Mouse (Mus musculus): Measurements from ENCODE around the gene Mrgpre. TPM values are rescaled to one million over a fixed set of nuclear protein-coding genes. Genes with fewer than 3 reads are reported as not detected.

Mrgpre gene
- total RNA-seq (2021) = 1 to 10 TPM; 1.3 to 1.6 TPM
- long read RNA-seq, experiment 1, partial matches to known transcripts = 0 of 1 reads
- long read RNA-seq, experiment 1, other reads (novel, unspliced or antisense) = 1 of 1 reads
- long read RNA-seq, experiment 2 = 0 reads

DNA sequence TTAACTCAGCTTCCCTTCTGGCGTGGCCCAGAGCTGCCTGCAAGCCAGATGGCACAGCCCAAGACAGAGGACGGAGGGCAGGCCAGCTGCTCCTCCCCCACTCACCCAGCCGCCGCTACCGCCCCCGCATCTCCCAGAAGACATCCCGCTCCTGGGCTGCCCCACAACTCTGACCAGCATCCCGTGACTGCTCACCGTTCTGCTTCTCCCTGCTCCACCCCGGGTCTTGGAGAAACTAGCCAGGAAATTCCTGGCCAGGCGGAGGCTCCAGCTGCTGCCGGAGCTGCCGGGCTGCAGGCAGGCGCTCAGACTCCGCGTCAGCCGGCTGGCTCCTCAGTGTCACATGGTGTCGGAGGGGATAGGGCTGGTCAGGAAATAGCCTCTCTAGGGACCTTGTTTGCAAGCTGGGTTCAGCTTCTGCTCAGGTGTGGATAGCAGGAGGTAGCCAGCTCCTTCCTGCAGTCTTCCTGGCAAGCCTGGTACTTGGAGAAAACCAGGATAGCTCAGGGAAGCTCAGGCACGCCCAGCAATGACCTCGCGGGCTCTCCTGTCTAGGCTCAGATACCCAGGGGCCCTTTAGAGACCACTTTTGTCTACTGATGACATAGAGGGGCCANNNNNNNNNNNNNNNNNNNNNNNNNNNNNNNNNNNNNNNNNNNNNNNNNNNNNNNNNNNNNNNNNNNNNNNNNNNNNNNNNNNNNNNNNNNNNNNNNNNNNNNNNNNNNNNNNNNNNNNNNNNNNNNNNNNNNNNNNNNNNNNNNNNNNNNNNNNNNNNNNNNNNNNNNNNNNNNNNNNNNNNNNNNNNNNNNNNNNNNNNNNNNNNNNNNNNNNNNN lies at the start of gene Mrgpre:
Gene Mrgpre, minus strand, starts transcription at position 505 of the 834 bp plus-strand sequence.
- DNase-seq = peak; percentile 77 to 80

DNA sequence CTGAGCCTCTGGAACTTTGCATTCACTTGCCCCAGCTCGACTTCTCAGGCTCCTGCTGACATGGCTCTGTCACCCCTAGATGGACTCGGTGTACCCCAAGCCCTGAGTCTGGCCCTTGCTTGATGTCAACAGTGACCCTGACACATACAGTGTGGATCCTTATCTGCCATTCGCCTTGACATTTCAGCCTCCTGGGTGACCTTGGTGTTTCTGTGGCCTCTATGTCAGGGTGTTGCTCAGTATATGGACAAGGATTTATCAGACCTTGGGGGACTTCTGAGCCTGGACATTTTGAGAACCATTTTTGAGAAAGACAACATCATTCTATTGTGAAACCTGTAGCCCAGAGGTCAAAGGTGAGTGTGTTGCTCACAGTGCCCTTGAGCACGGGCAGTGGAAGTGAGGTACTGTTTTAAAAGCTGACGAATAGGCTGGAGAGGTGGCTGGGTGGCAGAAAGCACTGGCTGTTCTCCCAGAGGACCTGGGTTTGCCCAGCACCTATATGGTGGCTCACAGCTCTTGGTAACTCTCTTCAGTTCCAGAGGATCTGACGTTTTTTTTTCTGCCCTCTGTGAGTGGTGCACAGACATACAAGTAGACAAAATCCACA lies 49.4 kb upstream of the Mrgpre start:
- peak; percentile 70 to 81 for DNase-seq

DNA sequence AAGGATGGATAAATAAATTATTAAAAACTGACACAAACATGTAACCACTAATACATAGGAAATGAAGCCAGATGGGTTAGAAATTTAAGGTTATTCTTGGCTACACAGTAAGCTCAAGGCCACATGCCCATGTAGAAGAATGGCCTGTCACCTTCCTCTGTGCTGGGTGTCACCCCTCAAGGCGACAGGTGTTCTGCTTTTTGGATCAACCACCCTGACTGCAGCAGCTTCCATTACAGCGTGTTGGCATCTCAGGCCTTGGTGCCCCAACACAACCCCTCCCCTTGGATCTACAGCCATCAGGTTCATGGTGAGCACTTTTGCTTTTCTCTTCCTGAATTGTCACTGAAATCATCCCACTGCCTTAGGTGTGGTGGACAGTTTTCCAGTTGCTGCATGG lies 48.3 kb upstream of the Mrgpre start:
- DNase-seq = no peak

DNA sequence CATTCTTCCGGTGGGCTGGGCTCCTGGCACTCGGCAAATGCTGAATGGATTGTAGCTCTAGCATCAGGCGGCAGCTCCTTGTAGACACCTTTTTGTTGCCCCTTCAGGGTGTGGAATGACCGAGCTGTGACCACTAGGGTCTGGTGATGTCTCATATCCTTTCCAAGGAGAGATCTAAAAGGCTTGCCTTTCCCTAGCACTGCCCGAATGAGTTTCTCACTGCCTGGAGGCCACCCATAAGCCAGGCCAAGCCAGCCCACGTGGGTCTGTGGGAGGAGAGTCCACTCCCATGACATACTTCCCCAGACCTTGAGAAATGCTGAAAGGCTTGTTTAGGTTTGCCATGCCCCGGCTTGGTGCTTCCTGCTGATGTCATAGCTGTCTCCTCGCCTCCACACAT lies 47.9 kb upstream of the Mrgpre start:
- DNase-seq = peak; percentile 84 to 89

DNA sequence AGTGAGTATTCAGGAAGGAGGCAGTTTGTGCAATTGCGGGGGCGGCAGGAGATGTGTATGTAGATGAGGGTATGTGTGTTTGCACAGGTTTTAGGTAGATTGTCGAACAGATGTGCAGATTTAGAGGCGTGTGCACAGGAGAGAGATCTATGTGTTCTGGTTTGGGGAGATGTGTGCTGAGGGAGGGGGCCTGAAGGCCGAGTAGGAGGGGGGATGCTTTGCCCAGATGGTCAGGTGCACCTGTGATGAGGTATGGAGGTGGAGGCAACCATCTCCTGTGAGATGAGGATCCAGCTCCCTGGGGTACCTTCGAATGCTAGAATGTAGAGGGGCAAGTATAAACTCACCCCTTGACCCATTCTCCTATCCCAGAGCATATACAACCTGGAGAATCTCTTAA lies 46.1 kb upstream of the Mrgpre start:
- no peak for DNase-seq

DNA sequence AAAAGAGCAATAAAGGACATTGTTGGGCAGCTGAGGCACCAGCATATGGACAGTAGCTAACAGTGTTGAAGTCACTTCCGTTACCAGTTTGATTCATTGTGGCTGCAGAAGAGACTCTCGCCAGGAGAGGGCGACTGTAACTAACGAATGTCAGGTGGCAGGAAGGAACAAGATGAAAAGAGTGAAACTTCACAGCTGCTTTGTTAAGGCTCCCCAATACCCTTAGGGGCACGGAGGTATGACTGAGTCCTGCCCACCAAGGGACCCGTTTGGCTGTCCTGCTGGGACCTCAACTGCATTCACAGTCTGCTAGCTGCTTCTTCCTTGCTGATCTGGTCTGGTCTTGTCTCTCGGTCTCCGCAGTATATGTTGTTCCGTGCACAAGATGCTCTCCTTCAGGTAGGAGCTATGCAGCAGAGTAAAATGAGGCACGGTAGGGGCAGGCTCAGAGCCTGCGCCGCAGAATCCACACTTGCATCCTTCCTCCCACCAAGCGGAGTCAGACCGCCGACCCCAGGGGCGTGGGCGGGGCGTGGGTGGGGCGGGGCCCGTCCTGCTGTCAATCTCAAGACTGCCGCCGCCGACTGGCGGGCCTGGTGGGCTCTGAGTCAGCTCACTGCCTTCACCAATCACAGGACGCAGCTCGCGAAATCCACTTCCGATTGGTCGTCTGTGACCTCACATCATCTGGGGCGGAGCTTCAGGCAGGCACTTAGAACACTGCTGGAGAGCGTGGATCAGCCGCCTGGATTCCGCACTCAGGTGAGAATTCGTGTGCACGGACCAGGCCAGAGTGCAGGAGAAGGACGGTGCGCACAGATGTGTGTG lies 45.4 kb upstream of the Mrgpre start:
- DNase-seq = peak; percentile 95 to 96

DNA sequence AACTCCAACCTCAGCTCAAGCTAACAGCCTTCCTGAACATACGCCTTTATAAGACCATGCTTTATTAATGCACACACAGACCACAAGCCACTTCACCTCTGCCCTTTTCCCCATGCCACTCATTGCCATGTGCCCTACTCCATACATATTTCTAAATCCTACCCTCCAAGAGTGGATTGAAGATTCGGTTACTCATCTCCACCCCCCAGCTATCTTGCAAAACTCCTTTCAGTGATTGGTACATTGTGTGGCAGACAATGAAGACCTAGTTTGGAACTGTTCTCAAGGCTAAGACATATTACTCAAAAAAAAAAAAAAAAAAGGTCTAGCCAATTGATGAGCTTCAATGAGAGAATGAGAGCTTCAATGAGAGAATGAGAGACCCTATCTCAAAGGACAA lies 42.7 kb upstream of the Mrgpre start:
- no peak for DNase-seq

DNA sequence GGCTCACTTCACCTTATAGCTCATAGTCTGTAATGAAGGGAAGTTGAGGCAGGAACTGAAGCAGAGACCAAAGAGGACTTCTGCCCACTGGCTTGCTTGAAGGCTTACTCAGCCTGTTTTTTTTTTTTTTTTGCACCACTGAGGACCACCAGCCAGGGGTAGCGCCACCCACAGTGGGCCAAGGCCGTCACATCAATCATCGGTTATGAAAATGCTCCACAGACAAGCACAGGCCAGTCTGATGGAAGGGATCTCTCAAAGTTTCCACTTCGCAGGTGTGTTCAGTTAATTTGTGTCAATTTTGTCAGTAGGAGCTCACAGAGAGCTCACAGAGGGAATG lies 38.9 kb upstream of the Mrgpre start:
- peak in 1 of 2 experiments; percentile 33 for DNase-seq

DNA sequence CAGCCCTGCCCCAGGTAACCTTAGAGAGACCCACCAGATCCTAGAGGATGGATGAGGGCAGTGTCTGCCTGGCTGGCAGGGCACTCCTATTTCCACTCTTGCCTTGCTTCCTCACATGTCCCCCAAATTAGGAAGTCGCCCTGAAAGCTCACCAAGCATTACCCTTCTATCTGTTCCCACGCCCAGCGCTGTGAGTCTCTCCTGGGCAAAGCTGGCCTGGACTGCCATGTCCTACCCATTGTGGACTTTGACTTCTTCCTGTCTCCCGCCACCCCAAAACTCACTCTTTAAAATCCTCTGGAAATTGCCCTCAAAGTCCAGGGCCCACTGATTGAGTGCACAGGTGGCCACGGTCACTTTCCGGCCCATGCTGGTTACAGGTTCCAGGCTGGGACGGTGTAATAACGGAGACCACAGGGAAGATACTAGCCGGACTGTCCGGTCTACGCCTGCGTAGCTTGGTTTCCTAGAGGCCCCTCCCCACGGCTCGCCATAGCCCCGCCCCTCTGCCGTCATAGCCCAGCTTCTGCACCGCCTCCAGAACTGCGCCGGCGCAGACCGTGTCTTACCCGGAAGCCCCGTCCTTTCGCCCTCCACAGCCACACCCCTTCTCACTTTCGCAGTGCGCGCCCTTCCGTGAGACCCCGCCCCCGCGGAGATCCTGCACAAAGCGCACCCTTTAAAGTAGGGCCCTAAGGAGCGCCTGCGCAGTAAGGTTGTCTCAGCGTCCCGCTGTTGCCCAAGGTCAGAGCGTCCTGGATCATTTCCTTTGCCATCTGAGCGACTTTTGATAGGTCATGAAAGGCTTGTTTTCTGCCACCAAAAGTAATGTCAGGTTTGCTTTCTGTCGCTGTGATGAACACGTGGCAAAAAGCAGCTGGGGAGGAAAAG lies 38.3 kb upstream of the Mrgpre start, which contains the start of the genes Nadsyn1 and Dhcr7:
Gene Nadsyn1, minus strand, starts transcription at position 475 of the 891 bp plus-strand sequence.
Gene Dhcr7, plus strand, starts transcription at position 771 of the 891 bp plus-strand sequence.
- DNase-seq = peak; percentile 100

DNA sequence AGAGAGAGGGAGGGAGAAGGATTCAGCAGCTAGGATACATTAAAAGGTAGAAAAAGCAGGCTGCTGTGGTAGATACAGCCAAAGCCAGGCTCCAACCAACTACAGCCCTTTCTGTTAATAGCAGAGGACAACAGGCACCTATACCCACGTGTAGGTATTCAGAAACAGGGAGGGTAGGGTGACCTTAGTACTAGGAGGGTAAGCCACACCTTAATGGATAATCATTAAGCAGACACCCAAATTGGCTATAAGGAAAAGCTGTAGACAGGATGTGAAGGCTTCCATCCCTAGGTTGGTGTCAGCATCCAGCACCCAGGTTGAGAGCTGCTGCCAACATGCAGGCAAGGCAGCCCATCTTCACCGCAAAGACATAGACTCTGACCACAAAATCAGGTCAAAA lies 36.9 kb upstream of the Mrgpre start:
- DNase-seq = no peak

DNA sequence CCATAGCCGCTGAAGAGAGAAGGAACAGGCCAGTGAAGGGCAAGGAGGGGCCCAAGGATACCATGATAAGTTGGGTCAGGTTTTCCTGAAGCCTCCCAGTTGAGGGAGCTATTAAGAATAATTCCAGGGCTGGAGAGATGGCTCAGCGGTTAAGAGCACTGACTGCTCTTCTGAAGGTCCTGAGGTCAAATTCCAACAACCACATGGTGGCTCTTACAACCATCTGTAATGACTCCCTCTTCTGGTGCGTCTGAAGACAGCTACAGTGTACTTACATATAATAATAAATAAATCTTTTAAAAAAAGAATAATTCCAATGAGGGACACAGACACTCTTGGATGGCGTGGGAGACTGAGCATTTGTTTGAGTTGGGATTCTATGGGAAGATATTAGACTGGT lies 34.9 kb upstream of the Mrgpre start:
- DNase-seq = no peak

DNA sequence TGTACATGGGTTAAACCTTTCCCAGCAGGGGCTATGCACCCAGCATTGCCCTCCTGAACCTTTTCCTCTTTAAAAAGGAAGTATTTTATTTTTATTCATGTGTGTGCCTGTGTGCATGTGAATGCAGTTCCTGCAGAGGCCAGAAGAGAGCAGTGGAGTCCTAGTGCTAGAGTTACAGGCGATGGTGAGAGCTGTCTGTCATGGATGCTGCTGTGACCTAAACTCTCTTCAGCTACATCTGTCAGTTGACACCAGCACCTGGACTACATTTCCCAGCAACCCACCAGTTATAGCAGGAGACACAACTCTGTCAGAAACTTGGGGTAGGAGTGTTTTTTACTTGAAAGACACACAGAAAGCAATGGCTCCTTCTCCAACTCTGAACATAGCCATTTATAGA lies 24.6 kb upstream of the Mrgpre start:
- DNase-seq = peak; percentile 38 to 45

DNA sequence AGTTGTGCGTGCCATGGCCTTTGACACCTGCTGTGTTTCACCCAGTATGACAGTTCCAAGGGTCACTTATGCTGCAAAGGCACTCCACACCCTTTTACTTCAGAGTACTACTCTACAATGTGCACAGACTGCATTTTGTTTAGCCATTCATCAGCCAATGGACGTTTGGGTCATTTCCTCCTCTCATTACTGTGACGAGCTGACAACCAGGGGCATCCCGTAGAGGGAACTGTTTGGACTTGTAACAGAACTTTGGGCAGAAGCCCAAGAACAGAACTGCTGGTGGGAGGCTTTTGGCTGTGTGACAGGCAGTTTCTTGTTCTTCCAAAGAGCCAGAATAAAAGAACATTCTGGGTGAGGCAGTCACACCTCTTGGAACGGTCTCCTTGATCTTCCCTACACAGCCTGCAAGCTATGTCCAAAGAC lies 20.9 kb upstream of the Mrgpre start:
- DNase-seq = no peak

DNA sequence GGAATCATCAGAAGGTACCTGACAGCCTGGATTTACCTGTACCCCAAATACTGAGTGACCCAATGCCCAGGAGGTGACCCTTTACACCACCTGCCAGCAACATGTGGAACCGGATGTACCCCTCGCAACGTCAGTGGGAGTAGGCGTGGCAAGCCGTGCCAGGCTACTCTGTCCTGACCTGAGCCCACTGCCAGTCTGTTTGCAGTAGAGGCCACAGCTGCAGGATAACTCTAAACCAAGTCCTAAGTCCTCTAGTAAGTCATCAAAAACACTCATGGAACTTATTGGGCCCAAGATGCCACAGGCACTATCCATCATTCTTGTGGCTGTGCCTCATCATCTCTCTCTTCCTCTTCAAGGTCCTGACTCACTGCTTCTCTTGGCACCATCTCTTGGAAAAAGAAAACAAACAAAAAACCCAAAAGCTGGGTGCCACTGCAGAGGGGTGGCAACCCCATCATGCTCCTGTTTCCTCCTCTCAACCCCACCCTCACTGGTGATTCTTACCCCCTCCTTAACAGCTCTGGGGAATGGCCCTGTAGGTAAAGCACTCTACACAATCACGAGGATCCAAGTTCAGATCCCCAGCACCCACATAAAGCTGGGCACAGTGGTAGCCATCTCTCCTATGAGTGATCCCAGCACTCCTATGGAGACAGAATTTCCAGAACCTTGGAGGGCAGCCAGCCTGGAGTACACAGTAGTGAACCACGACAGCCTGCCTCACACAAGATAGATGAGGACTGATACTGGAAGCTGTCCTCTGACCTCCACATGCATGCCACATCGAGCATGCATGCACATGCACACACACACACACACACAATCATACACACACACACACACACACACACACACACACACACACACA lies 17.1 kb upstream of the Mrgpre start:
- peak in 1 of 2 experiments; percentile 55 for DNase-seq

DNA sequence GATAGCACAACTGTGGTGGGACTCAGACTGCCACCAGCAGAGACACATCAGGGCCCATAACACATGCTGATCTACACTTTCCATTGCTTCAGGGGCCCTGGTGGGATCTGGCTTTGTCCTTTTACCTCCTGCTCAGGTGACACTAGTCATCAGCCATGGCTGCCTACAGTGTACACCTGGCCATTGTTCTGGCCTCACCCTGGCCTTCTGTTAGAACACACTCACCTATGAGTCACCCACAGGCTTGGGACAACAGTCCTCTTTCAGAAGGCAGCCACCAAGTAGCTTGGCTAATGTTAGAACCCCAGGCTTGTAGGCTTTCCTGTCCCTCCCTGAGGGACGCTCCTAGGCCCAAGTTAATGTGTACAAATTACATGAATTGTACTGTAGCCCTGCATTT lies 16.5 kb upstream of the Mrgpre start:
- DNase-seq = no peak

DNA sequence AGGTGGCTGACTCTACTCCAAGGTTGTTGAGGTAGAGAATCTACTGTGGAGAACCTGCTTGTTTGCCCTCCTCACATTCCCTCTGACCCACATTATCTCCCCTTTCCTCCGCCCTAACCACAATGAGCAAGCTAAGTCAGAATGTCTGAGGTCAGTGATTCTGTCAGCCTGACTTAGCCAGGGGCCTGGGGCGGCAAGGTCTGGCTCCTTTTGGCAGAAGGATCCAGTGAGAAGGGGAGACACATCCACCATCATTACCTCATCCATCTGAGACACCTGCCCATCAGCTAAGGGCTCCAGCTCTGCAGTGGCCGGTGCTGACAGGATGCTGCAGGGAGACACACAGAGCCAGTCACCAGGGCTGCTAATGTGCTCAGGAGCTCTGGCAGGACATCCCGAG lies 14.5 kb upstream of the Mrgpre start:
- no peak for DNase-seq

DNA sequence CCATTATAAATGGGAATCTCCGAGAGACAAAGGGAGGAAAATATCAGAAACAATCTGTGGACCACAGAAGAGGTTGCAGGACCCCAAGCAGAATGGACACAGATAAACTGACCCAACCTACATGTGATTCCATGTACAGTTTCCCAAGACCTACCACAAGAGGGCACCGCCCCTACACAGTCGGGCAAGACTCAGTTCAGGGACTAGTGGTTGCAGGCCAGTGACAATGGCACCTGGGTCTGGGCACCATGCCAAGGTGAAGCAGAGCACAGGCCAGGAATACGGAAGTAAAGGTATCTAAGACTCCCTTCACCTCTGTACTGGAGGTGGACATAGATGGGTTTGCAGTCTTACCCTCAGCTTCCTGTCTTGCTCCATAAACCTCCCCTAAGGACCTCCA lies 8.8 kb upstream of the Mrgpre start:
- DNase-seq = peak; percentile 63 to 73

DNA sequence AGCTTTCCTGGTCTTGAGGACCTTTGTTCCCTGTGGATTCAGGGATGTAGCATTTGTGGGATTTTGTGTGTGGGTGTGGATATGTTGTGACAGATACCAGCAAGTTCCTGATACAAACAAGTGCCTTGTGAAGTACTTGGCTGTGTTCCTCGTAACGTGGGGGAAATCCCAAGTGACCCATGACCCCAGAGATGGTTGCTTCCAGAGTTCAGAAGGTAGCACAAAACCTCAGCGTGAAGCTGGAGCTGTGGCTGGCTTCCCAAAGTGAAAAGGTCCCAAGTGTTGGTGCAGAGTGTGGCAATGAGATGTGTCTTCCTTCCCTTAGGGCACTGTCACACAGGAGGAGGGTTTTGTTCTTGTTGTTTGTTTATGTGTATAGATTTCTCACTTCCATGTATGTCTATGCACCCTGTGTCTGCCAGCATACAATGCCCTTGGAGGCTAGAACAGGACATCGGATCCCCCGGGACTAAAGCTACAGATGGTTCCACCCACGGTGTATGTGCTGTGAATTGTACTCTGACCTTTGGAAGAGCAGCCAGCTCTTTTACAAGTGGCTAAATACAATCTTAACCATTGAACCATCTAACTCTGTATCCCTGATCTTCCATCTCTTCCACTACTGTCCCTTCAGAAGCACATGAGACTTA lies 8.2 kb upstream of the Mrgpre start:
- DNase-seq = no peak

DNA sequence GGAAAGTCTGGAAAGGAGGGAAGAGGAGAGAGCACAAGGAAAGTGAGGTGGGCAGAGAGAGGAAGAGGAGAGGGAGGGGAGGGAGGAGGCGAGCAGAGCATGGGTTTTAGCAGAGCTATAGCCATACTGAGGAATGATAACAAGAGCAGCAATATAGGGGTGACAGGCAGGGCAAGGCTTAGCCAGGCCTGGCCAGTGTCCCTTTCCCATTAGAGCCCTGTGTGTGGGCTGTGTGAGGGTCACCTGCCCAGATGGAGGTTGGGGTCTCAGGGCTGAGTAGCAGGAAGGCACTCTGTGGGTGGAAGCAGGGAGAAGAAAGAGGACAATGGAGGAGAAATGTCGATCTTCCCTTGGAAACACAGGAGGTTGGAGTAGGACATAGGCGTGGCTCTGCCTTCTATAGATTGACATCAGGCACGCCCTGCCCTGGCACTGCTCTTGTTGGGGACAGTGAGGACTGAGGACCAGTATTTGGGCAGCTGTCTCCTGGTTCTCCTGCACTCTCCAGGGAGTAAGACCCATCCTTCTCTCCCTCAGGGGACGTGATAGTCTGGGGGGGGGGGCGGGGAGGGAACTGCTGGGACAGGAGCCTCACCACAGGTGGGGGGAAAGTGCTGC lies 813 bp downstream of the Mrgpre start:
- no peak for DNase-seq

All from adrenal gland, postnatal 36 days (tissue).